Comparison of ENCODE assay signal across 16 mouse cellular contexts in genomic region chr3:84068831-84069709, GRCm38 (mm10). TPM values are rescaled to one million over a fixed set of nuclear protein-coding genes. Genes with fewer than 3 reads are reported as not detected.
DNase-seq lines count a peak whose midpoint lies in the region; ATAC-seq lines count a peak whose summit lies in the region.
"Had no signal": no experiment of that assay in that cellular context is flagged by ENCODE, and none has a peak within 500 bp of the region (broad histone marks: within the 10 kb centered on the region; RNA-seq: fewer than 3 reads in every experiment).

No protein-coding gene starts in this region.

- no peaks in the 10 kb centered on the region for H3K4me1 ChIP-seq in hindbrain, embryonic 11.5 days (replicated peaks; ENCODE audit: control insufficient read depth, insufficient read depth, low read length)
- H3K4me1 ChIP-seq: heart, embryonic 13.5 days; limb, embryonic 12.5 days had no signal

- ATAC-seq in activated CD4-positive, CD25-positive, alpha-beta regulatory T cell, adult 4 months, result peak; percentile 78
- ATAC-seq in megakaryocyte progenitor cell, adult 5-6 weeks (replicated peaks; ENCODE audit: poor library complexity), result peak; percentile 89
- no peak for ATAC-seq in hindbrain, embryonic 11.5 days (ENCODE audit: low FRiP score)
- ATAC-seq: hindbrain, postnatal 0 days; midbrain, embryonic 16.5 days had no signal

- WGBS in hindbrain, embryonic 11.5 days, result 86% methylated on average over 13 of the region's 13 CpGs

- no peaks in the 10 kb centered on the region for H3K9me3 ChIP-seq in hindbrain, embryonic 11.5 days (ENCODE audit: control insufficient read depth, low read length)
- H3K9me3 ChIP-seq: heart, embryonic 13.5 days; limb, embryonic 12.5 days had no signal

- H3K4me2 ChIP-seq in hindbrain, embryonic 11.5 days (replicated peaks; ENCODE audit: low read depth, low read length), result no peak overlapping the region
- H3K4me2 ChIP-seq: heart, embryonic 13.5 days; limb, embryonic 12.5 days; lung, embryonic 14.5 days had no signal

- no peak overlapping the region for H3K27ac ChIP-seq in hindbrain, embryonic 11.5 days (ENCODE audit: low read depth, low read length)
- H3K27ac ChIP-seq: heart, embryonic 13.5 days; hindbrain, postnatal 0 days; kidney, postnatal 0 days; limb, embryonic 12.5 days had no signal

- no peaks in the 10 kb centered on the region for H3K36me3 ChIP-seq in hindbrain, embryonic 11.5 days (ENCODE audit: control insufficient read depth, insufficient read depth, low read length)
- H3K36me3 ChIP-seq: heart, embryonic 13.5 days; limb, embryonic 12.5 days had no signal

- H3K27me3 ChIP-seq in hindbrain, embryonic 11.5 days (ENCODE audit: control insufficient read depth, insufficient read depth, low read length), result no peaks in the 10 kb centered on the region
- H3K27me3 ChIP-seq: heart, embryonic 13.5 days; limb, embryonic 12.5 days had no signal

- peak; percentile 30 for DNase-seq in lung, postnatal 36 days
- DNase-seq in lung, postnatal 14 days, result no peak
- peak; percentile 23 for DNase-seq in thymus, postnatal 14 days
- no peak for DNase-seq in hindbrain, embryonic 11.5 days (ENCODE audit: low spot score)
- DNase-seq in adrenal gland, adult 2 months, result no peak
- no peak for DNase-seq in MN1 (ENCODE audit: low spot score)
- DNase-seq: cerebellum, postnatal 36 days; layer of hippocampus, adult 9-11 months; lung, embryonic 14.5 days had no signal

- no peak overlapping the region for H3K9ac ChIP-seq in hindbrain, embryonic 11.5 days (ENCODE audit: low read depth, low read length)
- H3K9ac ChIP-seq: heart, embryonic 13.5 days; limb, embryonic 12.5 days; lung, embryonic 14.5 days had no signal

- H3K4me3 ChIP-seq in hindbrain, embryonic 11.5 days (ENCODE audit: low read depth, low read length), result no peak overlapping the region
- H3K4me3 ChIP-seq: heart, embryonic 13.5 days; limb, embryonic 12.5 days had no signal

RNA-seq across cellular contexts. Expression of gene Tmem131l, which starts 29.1 kb away (rescaled TPM):
- polyA plus RNA-seq in activated CD4-positive, CD25-positive, alpha-beta regulatory T cell, adult 4 months (2017; shearing (Covaris generic)), result 10 to 100 TPM; 28.5 to 36.1 TPM
- total RNA-seq in megakaryocyte progenitor cell, adult 5-6 weeks (2015), result 61.4 and 62.0 TPM in 2 replicates
- total RNA-seq in megakaryocyte progenitor cell, adult 5-6 weeks (2017), result 28.3 and 34.7 TPM in 2 replicates
- 75.8 and 89.0 TPM in 2 replicates for polyA plus RNA-seq in hindbrain, embryonic 11.5 days (2014; fragmentation: Nextera tagmentation; extraction: Ambion mirVana)
- 10 to 100 TPM; 25.9 to 26.6 TPM for total RNA-seq in adrenal gland, adult 2 months (2021)
- polyA plus RNA-seq in adrenal gland, adult 2 months (2012; rRNA removed), result 43.8 and 48.2 TPM in 2 replicates

Comparison
In these comparisons a context has a peak if more than half of its experiments do, and no peak if none do; other contexts are left out.
1. DNase-seq: peak in lung, postnatal 36 days (single experiment) and thymus, postnatal 14 days (single experiment); none in lung, postnatal 14 days (single experiment), hindbrain, embryonic 11.5 days (single experiment), adrenal gland, adult 2 months (single experiment) and MN1 (single experiment).